Mouse (Mus musculus): ENCODE measurements around the gene Efhc1. TPM values are rescaled to one million over a fixed set of nuclear protein-coding genes. Genes with fewer than 3 reads are reported as not detected.

Gene Efhc1
- polyA plus RNA-seq, 1 experiment from 2014 or later = 1.9 TPM

Other genes starting within 250 kb of the Efhc1 start
- gene Il17a, start 220.7 kb upstream of the Efhc1 start, polyA plus RNA-seq (2014; fragmentation: Nextera tagmentation; extraction: Ambion mirVana) = not detected in 2 replicates
- gene Il17f, start 161.0 kb upstream of the Efhc1 start, polyA plus RNA-seq (2014; fragmentation: Nextera tagmentation; extraction: Ambion mirVana) = 0.36 TPM in 1 of 2 replicates, not detected in the other
- 85.2 and 86.9 TPM in 2 replicates for gene Mcm3, start 131.3 kb upstream of the Efhc1 start, polyA plus RNA-seq (2014; fragmentation: Nextera tagmentation; extraction: Ambion mirVana)
- gene Paqr8, start 61.0 kb upstream of the Efhc1 start, polyA plus RNA-seq (2014; fragmentation: Nextera tagmentation; extraction: Ambion mirVana) = 3.3 and 3.8 TPM in 2 replicates
- 4.8 and 5.0 TPM in 2 replicates for gene Tram2, start 127.6 kb downstream of the Efhc1 start, polyA plus RNA-seq (2014; fragmentation: Nextera tagmentation; extraction: Ambion mirVana)